In genomic region chrX:137569472-137570188, GRCm38 (mm10) we compare ENCODE assay signal across 9 mouse cellular contexts. TPM values are rescaled to one million over a fixed set of nuclear protein-coding genes. Genes with fewer than 3 reads are reported as not detected.
DNase-seq lines count a peak whose midpoint lies in the region; ATAC-seq and TF ChIP-seq lines count a peak whose summit lies in the region.
"Had no signal": no experiment of that assay in that cellular context is flagged by ENCODE, and none has a peak within 500 bp of the region (broad histone marks: within the 10 kb centered on the region; RNA-seq: fewer than 3 reads in every experiment).

No protein-coding gene starts in this region.

- peaks cover 21% of the 10 kb centered on the region for H3K27me3 ChIP-seq in heart, embryonic 14.5 days (ENCODE audit: control insufficient read depth, insufficient read depth, low read length)
- H3K27me3 ChIP-seq in embryonic facial prominence, embryonic 10.5 days (replicated peaks; ENCODE audit: low read depth, poor library complexity, severe bottlenecking): peaks cover 58% of the 10 kb centered on the region
- peaks cover 3% of the 10 kb centered on the region; the same call in 1 of the 2 replicates for H3K27me3 ChIP-seq in hindbrain, postnatal 0 days (ENCODE audit: insufficient read depth, low read length)
- H3K27me3 ChIP-seq in neural tube, embryonic 12.5 days (replicated peaks): peaks cover 30% of the 10 kb centered on the region

- ATAC-seq in heart, embryonic 14.5 days (ENCODE audit: insufficient number of reproducible peaks, insufficient read depth, low FRiP score, low read depth): no peak
- no peak for ATAC-seq in hindbrain, postnatal 0 days
- peak; percentile 51; the same call in 1 of the 2 replicates for ATAC-seq in neural tube, embryonic 12.5 days (ENCODE audit: low FRiP score, low read depth)

- H3K9ac ChIP-seq in heart, embryonic 14.5 days (ENCODE audit: low read length): peak overlapping the region; percentile 30; the same call in 1 of the 2 replicates
- H3K9ac ChIP-seq in hindbrain, postnatal 0 days (replicated peaks; ENCODE audit: low read length): no peak overlapping the region
- no peak overlapping the region for H3K9ac ChIP-seq in neural tube, embryonic 12.5 days

- peak overlapping the region; percentile 35 to 41 for H3K4me3 ChIP-seq in heart, embryonic 14.5 days (ENCODE audit: control insufficient read depth in 1 of 2, insufficient read depth in 1 of 2, low read depth in 1 of 2, low read length in 2 of 2)
- H3K4me3 ChIP-seq in embryonic facial prominence, embryonic 10.5 days: peak overlapping the region; percentile 57
- H3K4me3 ChIP-seq in hindbrain, postnatal 0 days (ENCODE audit: low read length): peak overlapping the region; percentile 43
- peak overlapping the region; percentile 7; the same call in 1 of the 2 replicates for H3K4me3 ChIP-seq in neural tube, embryonic 12.5 days

- no peaks in the 10 kb centered on the region for H3K4me1 ChIP-seq in heart, embryonic 14.5 days (ENCODE audit: control insufficient read depth in 2 of 2, insufficient read depth in 2 of 2, low read length in 2 of 2)
- no peaks in the 10 kb centered on the region for H3K4me1 ChIP-seq in embryonic facial prominence, embryonic 10.5 days
- no peaks in the 10 kb centered on the region for H3K4me1 ChIP-seq in hindbrain, postnatal 0 days (ENCODE audit: insufficient read depth, low read length)
- H3K4me1 ChIP-seq in neural tube, embryonic 12.5 days: no peaks in the 10 kb centered on the region

- TF ChIP-seq CTCF in hindbrain, postnatal 0 days (IDR thresholded peaks at IDR 0.05; ENCODE audit: low read depth): no peak

- WGBS in heart, embryonic 14.5 days: 25% methylated on average over 21 of the region's 21 CpGs
- WGBS in embryonic facial prominence, embryonic 10.5 days: 26% methylated on average over 21 of the region's 21 CpGs
- 32% methylated on average over 21 of the region's 21 CpGs for WGBS in hindbrain, postnatal 0 days
- 26% methylated on average over 21 of the region's 21 CpGs for WGBS in neural tube, embryonic 12.5 days

- H3K27ac ChIP-seq in heart, embryonic 14.5 days (replicated peaks in 1 of 2; ENCODE audit: control insufficient read depth in 1 of 2, insufficient read depth in 1 of 2, low read depth in 2 of 2, low read length in 2 of 2): no peak overlapping the region
- H3K27ac ChIP-seq in embryonic facial prominence, embryonic 10.5 days (replicated peaks): no peak overlapping the region
- no peak overlapping the region for H3K27ac ChIP-seq in hindbrain, postnatal 0 days
- H3K27ac ChIP-seq in neural tube, embryonic 12.5 days: no peak overlapping the region

- no peaks in the 10 kb centered on the region for H3K9me3 ChIP-seq in heart, embryonic 14.5 days (ENCODE audit: control insufficient read depth, low read length)
- no peaks in the 10 kb centered on the region for H3K9me3 ChIP-seq in embryonic facial prominence, embryonic 10.5 days
- H3K9me3 ChIP-seq in hindbrain, postnatal 0 days (ENCODE audit: low read length): no peaks in the 10 kb centered on the region
- no peaks in the 10 kb centered on the region for H3K9me3 ChIP-seq in neural tube, embryonic 12.5 days

- no peak for DNase-seq in heart, postnatal 25 days (ENCODE audit: low spot score)
- DNase-seq in embryonic facial prominence, embryonic 10.5 days (ENCODE audit: low spot score): peak; percentile 11
- no peak for DNase-seq in hindbrain, postnatal 0 days (ENCODE audit: low spot score)
- DNase-seq in left cerebral cortex, postnatal 4 days: no peak
- DNase-seq in cerebellum, postnatal 36 days: no peak
- DNase-seq in right cerebral cortex, postnatal 4 days: no peak

- no peaks in the 10 kb centered on the region for H3K36me3 ChIP-seq in heart, embryonic 14.5 days (ENCODE audit: control insufficient read depth, insufficient read depth, low read length)
- no peaks in the 10 kb centered on the region for H3K36me3 ChIP-seq in embryonic facial prominence, embryonic 10.5 days (replicated peaks)
- no peaks in the 10 kb centered on the region for H3K36me3 ChIP-seq in hindbrain, postnatal 0 days (ENCODE audit: insufficient read depth, low read length)
- no peaks in the 10 kb centered on the region for H3K36me3 ChIP-seq in neural tube, embryonic 12.5 days

- intact Hi-C loops in heart, postnatal 25 days (cut with DNase I): no loop called here
- intact Hi-C loops in left cerebral cortex, postnatal 4 days (cut with DNase I): loop anchor here (10.0 kb wide), 1 partner anchor 595 kb away; no protein-coding TSS in a partner anchor

- peak overlapping the region; percentile 81 for H3K4me2 ChIP-seq in heart, embryonic 14.5 days (ENCODE audit: low read length)
- H3K4me2 ChIP-seq in hindbrain, postnatal 0 days (ENCODE audit: low read depth, low read length): peak overlapping the region; percentile 69
- peak overlapping the region; percentile 75 for H3K4me2 ChIP-seq in neural tube, embryonic 12.5 days (replicated peaks)

RNA-seq across cellular contexts. Expression of gene Il1rapl2, which starts 0.8 kb away (rescaled TPM):
- polyA plus RNA-seq in heart, embryonic 14.5 days (2014; fragmentation: Nextera tagmentation; extraction: Ambion mirVana): 0.20 TPM in 1 of 2 replicates, not detected in the other
- total RNA-seq in heart, postnatal 25 days (2021): not detected
- polyA plus RNA-seq in embryonic facial prominence, embryonic 10.5 days (2016; fragmentation: Nextera tagmentation; extraction: Ambion mirVana): 0.20 and 0.38 TPM in 2 replicates
- 4.7 and 7.4 TPM in 2 replicates for total RNA-seq in hindbrain, postnatal 0 days (2014; rRNA removed)
- 5.5 and 6.4 TPM in 2 replicates for polyA plus RNA-seq in hindbrain, postnatal 0 days (2015; fragmentation: Nextera tagmentation; extraction: Ambion mirVana)
- 1.6 and 1.8 TPM in 2 replicates for polyA plus RNA-seq in neural tube, embryonic 12.5 days (2016; fragmentation: Nextera tagmentation; extraction: Ambion mirVana)
- 10 to 100 TPM; 10.0 TPM for total RNA-seq in left cerebral cortex, postnatal 4 days (2021)
- total RNA-seq: liver, adult 2 months had no signal
- polyA plus RNA-seq: liver, adult 2 months had no signal

Comparison
In these comparisons a context has a peak if more than half of its experiments do, and no peak if none do; other contexts are left out.
1. H3K4me3 ChIP-seq: peak in every context shown above with its lines; median percentile 57 in embryonic facial prominence, embryonic 10.5 days; 43 in hindbrain, postnatal 0 days; 38 in heart, embryonic 14.5 days; 7 in neural tube, embryonic 12.5 days.